Mouse (Mus musculus) cerebellum, adult 8-10 months (tissue): ENCODE data around the gene Atf6.

Experiments used
- DNase-seq: peaks from one replicate; pipeline ENCODE4 v3.0.0; 2022

The Atf6 gene

GRCm38 (mm10) chr1:170656518-170657227 is 210.9 kb downstream of the Atf6 start:
- DNase-seq: no peak

GRCm38 (mm10) chr1:170655280-170655917 is 212.2 kb downstream of the Atf6 start:
- DNase-seq: no peak
